Mouse (Mus musculus): ENCODE data around the gene Nmrk1. TPM values are rescaled to one million over a fixed set of nuclear protein-coding genes. Genes with fewer than 3 reads are reported as not detected.

Gene Nmrk1
- polyA plus RNA-seq, 1 experiment from 2014 or later = 14.6 TPM

DNA sequence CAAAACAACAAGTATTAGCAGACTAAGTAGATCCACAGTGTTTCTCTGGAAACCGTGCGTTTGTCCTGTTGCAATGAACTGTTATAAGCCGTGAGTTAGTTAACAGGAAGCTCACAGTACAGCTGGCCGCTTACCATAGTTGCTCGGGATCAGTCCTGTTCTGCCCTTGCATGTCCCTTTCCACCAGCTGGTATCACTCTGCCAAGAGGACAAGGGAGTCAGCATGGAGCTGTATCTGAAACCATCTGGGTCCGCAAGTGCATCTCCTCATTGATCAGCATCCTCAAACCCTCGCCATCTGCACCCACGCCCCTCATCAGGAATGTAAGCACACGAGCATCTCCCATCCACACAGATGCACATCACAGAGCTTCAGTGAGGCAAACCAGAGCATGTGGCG lies 38.0 kb upstream of the Nmrk1 start:
- Histone ChIP-seq H3K9me3 (no peaks in the 10 kb centered on the region), H3K27ac (no peak overlapping the region), H3K4me1 (no peaks in the 10 kb centered on the region), H3K27me3 (replicated peaks) (no peaks in the 10 kb centered on the region), H3K36me3 (no peaks in the 10 kb centered on the region), H3K4me2 (no peak overlapping the region), H3K4me3 (replicated peaks) (no peak overlapping the region), H3K9ac (no peak overlapping the region)
- no peak for ATAC-seq (ENCODE audit: insufficient read depth, low FRiP score, low read depth)
- WGBS = 67% methylated on average over 10 of the region's 10 CpGs

- H3K36me3 ChIP-seq = no peaks in the 10 kb centered on the region
- no peak overlapping the region for H3K9ac ChIP-seq
- H3K27me3 ChIP-seq (replicated peaks) = no peaks in the 10 kb centered on the region
- ATAC-seq (ENCODE audit: insufficient read depth, low FRiP score, low read depth) = no peak
- H3K9me3 ChIP-seq = no peaks in the 10 kb centered on the region
- no peak overlapping the region for H3K27ac ChIP-seq
- no peak overlapping the region for H3K4me2 ChIP-seq
- H3K4me3 ChIP-seq (replicated peaks) = no peak overlapping the region
- no peaks in the 10 kb centered on the region for H3K4me1 ChIP-seq
- WGBS = 79% methylated on average over 5 of the region's 5 CpGs
Observed at GRCm38 (mm10) chr19:18596876-18597275, 34.9 kb upstream of the Nmrk1 start.

- no peak for ATAC-seq (ENCODE audit: insufficient read depth, low FRiP score, low read depth)
- H3K4me1 ChIP-seq = no peaks in the 10 kb centered on the region
- no peaks in the 10 kb centered on the region for H3K27me3 ChIP-seq (replicated peaks)
- no peaks in the 10 kb centered on the region for H3K9me3 ChIP-seq
- no peak overlapping the region for H3K4me2 ChIP-seq
- H3K27ac ChIP-seq = no peak overlapping the region
- 66% methylated on average over 6 of the region's 6 CpGs for WGBS
- H3K36me3 ChIP-seq = no peaks in the 10 kb centered on the region
- no peak overlapping the region for H3K4me3 ChIP-seq (replicated peaks)
- no peak overlapping the region for H3K9ac ChIP-seq
Observed at GRCm38 (mm10) chr19:18597772-18598171, 34.0 kb upstream of the Nmrk1 start.

DNA sequence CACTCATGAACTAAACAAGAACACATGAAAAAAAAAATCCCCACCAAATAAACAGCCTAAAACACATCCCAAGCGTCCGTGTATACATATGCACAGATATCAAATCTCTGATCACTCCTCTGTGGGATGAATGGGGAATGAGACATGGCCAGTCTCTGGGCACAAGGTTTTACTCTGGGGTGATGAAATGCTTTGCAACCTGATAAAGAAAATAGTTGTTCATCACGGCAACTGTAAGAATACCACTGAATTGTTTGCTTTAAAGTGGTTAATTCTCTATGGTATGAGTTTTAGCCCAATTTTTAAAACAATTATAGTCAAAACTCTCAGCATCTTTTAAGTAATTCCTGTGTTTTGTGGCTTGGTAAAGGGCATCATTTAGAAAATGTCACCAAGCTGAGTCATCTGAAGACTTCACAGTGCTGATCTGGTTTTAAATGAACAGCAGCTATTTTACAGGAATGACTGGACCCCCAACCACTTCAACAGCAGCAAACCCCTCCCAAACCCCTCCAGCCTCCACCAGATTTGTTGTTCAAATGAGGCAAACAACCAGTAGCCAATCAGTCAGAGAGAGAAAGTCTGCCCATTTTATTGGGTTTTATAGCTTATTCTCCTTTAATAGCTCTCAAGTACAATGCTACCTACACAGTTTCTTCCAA lies 33.4 kb upstream of the Nmrk1 start:
- H3K27me3 ChIP-seq (replicated peaks) = no peaks in the 10 kb centered on the region
- no peak overlapping the region for H3K9ac ChIP-seq
- H3K9me3 ChIP-seq = no peaks in the 10 kb centered on the region
- no peak overlapping the region for H3K27ac ChIP-seq
- H3K4me3 ChIP-seq (replicated peaks) = no peak overlapping the region
- no peaks in the 10 kb centered on the region for H3K36me3 ChIP-seq
- H3K4me1 ChIP-seq = no peaks in the 10 kb centered on the region
- 84% methylated on average over 3 of the region's 3 CpGs for WGBS
- ATAC-seq (ENCODE audit: insufficient read depth, low FRiP score, low read depth) = no peak
- no peak overlapping the region for H3K4me2 ChIP-seq

- H3K9me3 ChIP-seq = no peaks in the 10 kb centered on the region
- WGBS = 79% methylated on average over 8 of the region's 8 CpGs
- H3K36me3 ChIP-seq = no peaks in the 10 kb centered on the region
- no peaks in the 10 kb centered on the region for H3K4me1 ChIP-seq
- ATAC-seq (ENCODE audit: insufficient read depth, low FRiP score, low read depth) = no peak
- no peaks in the 10 kb centered on the region for H3K27me3 ChIP-seq (replicated peaks)
- H3K27ac ChIP-seq = no peak overlapping the region
- no peak overlapping the region for H3K9ac ChIP-seq
- no peak overlapping the region for H3K4me3 ChIP-seq (replicated peaks)
- H3K4me2 ChIP-seq = no peak overlapping the region
Observed at GRCm38 (mm10) chr19:18599051-18599450, 32.7 kb upstream of the Nmrk1 start.

GRCm38 (mm10) chr19:18599650-18600049 lies 32.1 kb upstream of the Nmrk1 start:
- Histone ChIP-seq H3K4me1 (no peaks in the 10 kb centered on the region), H3K9me3 (no peaks in the 10 kb centered on the region), H3K36me3 (no peaks in the 10 kb centered on the region), H3K4me2 (no peak overlapping the region), H3K27ac (no peak overlapping the region), H3K27me3 (replicated peaks) (no peaks in the 10 kb centered on the region), H3K9ac (no peak overlapping the region), H3K4me3 (replicated peaks) (no peak overlapping the region)
- ATAC-seq (ENCODE audit: insufficient read depth, low FRiP score, low read depth) = no peak
- WGBS = 90% methylated on average over 5 of the region's 5 CpGs

GRCm38 (mm10) chr19:18600611-18601010 lies 31.1 kb upstream of the Nmrk1 start:
- Histone ChIP-seq H3K9ac (no peak overlapping the region), H3K36me3 (no peaks in the 10 kb centered on the region), H3K9me3 (no peaks in the 10 kb centered on the region), H3K27me3 (replicated peaks) (no peaks in the 10 kb centered on the region), H3K4me3 (replicated peaks) (no peak overlapping the region), H3K4me2 (no peak overlapping the region), H3K4me1 (no peaks in the 10 kb centered on the region), H3K27ac (no peak overlapping the region)
- WGBS = 91% methylated on average over 9 of the region's 9 CpGs
- no peak for ATAC-seq (ENCODE audit: insufficient read depth, low FRiP score, low read depth)

GRCm38 (mm10) chr19:18603011-18603410 lies 28.7 kb upstream of the Nmrk1 start:
- H3K4me3 ChIP-seq (replicated peaks) = no peak overlapping the region
- H3K9ac ChIP-seq = no peak overlapping the region
- H3K27ac ChIP-seq = no peak overlapping the region
- whole genome bisulfite sequencing = 81% methylated on average over 6 of the region's 6 CpGs
- H3K36me3 ChIP-seq = no peaks in the 10 kb centered on the region
- H3K9me3 ChIP-seq = no peaks in the 10 kb centered on the region
- no peaks in the 10 kb centered on the region for H3K4me1 ChIP-seq
- H3K27me3 ChIP-seq (replicated peaks) = no peaks in the 10 kb centered on the region
- no peak overlapping the region for H3K4me2 ChIP-seq
- no peak for ATAC-seq (ENCODE audit: insufficient read depth, low FRiP score, low read depth)

DNA sequence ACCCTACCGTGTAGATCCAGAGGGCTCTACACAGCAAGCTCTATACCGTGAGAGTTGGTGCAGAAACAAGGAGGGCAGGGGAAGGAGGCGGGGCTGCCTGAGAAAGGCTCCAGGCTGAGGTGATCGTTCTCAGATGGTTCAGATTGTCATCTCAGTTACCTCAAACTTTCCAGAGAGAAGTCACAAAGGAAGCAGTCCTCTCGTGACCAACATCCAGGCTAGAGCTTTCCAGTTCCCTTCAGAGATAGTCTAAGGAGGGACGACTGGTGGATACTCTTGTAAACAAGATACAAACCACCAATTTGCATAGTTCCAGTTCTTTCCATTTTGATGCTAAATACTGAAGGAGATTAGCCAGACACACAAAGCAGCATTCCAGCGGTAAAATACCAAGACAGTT lies 23.8 kb upstream of the Nmrk1 start:
- no peak for ATAC-seq (ENCODE audit: insufficient read depth, low FRiP score, low read depth)
- 55% methylated on average over 7 of the region's 7 CpGs for WGBS

DNA sequence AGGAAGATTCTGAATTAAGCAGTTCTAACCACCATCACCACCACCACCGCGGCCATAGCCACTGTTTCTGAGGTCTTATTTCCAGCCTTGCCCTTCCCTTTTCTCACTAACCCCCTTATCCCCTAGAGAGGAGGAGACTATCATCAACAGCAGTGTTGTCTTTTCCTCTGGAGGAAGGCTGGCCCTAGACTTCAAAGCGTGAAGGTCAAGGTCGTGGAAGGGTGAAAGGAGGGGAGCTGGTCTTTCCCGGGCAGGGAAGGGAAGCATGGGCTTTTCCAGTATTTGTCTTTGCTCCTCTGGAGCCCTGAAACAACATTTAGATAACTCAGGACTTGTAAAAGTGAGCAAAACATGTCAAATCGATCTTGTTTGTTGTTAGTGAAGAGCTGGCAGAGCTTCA lies 22.8 kb upstream of the Nmrk1 start:
- H3K27me3 ChIP-seq (replicated peaks) = no peaks in the 10 kb centered on the region
- H3K9ac ChIP-seq = no peak overlapping the region
- no peak overlapping the region for H3K4me3 ChIP-seq (replicated peaks)
- H3K4me2 ChIP-seq = no peak overlapping the region
- no peaks in the 10 kb centered on the region for H3K36me3 ChIP-seq
- no peak for ATAC-seq (ENCODE audit: insufficient read depth, low FRiP score, low read depth)
- no peaks in the 10 kb centered on the region for H3K4me1 ChIP-seq
- 59% methylated on average over 6 of the region's 6 CpGs for WGBS
- H3K9me3 ChIP-seq = no peaks in the 10 kb centered on the region
- H3K27ac ChIP-seq = no peak overlapping the region

More for the DNA sequence above, 23.8 kb upstream of the Nmrk1 start:
- Histone ChIP-seq H3K9ac (no peak overlapping the region), H3K4me1 (no peaks in the 10 kb centered on the region), H3K27me3 (replicated peaks) (no peaks in the 10 kb centered on the region), H3K9me3 (no peaks in the 10 kb centered on the region), H3K27ac (no peak overlapping the region), H3K4me3 (replicated peaks) (no peak overlapping the region), H3K36me3 (no peaks in the 10 kb centered on the region), H3K4me2 (no peak overlapping the region)

- no peak overlapping the region for H3K9ac ChIP-seq
- no peaks in the 10 kb centered on the region for H3K27me3 ChIP-seq (replicated peaks)
- H3K4me3 ChIP-seq (replicated peaks) = no peak overlapping the region
- ATAC-seq (ENCODE audit: insufficient read depth, low FRiP score, low read depth) = no peak
- H3K36me3 ChIP-seq = no peaks in the 10 kb centered on the region
- H3K4me2 ChIP-seq = no peak overlapping the region
- H3K4me1 ChIP-seq = 0 out of 2 replicates have a peak, but pooled peaks cover 5% of the 10 kb centered on the region
- no peak overlapping the region for H3K27ac ChIP-seq
- 83% methylated on average over 7 of the region's 7 CpGs for WGBS
- no peaks in the 10 kb centered on the region for H3K9me3 ChIP-seq
Observed at GRCm38 (mm10) chr19:18614337-18614736, 17.4 kb upstream of the Nmrk1 start.

DNA sequence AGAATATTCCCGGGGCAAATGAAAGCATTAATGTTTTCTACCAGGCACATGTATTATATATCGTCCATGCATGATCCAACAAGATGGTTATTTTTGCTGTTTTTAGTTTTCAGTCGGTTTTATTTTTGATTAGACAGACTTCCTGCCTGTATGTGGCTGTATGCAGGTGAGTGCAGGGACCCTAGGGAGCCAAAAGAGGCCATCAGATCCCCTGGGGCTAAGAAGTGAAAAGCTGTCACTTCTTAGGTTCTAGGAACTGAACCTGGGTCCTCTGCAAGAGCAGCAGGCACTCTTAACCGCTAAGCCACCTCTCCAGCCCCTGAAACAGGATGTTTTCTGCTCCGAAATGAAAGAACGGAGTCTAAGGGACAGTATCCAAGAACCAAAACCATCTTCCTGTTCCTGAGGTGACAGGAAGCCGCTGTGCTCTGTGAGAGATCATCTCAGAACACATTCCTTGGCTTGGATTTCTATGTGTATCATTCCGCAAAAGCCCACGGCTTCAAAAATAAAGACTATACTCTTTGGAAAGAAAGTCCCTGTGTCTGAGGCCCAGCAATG lies 16.0 kb upstream of the Nmrk1 start:
- no peaks in the 10 kb centered on the region for H3K9me3 ChIP-seq
- H3K27ac ChIP-seq = peak overlapping the region; percentile 40; the same call in 1 of the 2 replicates
- no peak overlapping the region for H3K9ac ChIP-seq
- H3K4me2 ChIP-seq = no peak overlapping the region; the same call in 1 of the 2 replicates
- no peak for ATAC-seq (ENCODE audit: insufficient read depth, low FRiP score, low read depth)
- WGBS = 63% methylated on average over 9 of the region's 9 CpGs
- no peaks in the 10 kb centered on the region for H3K36me3 ChIP-seq
- no peaks in the 10 kb centered on the region for H3K27me3 ChIP-seq (replicated peaks)
- 0 out of 2 replicates have a peak, but pooled peaks cover 5% of the 10 kb centered on the region for H3K4me1 ChIP-seq
- H3K4me3 ChIP-seq (replicated peaks) = no peak overlapping the region

All from stomach, embryonic 15.5 days (tissue).